Mouse (Mus musculus) hindbrain, embryonic 13.5 days (tissue): ENCODE measurements around the gene Gm2163. TPM values are rescaled to one million over a fixed set of nuclear protein-coding genes. Genes with fewer than 3 reads are reported as not detected.
"Not testable (repeated sequence)": the region's sequence is repeated elsewhere in the genome, so short reads cannot be mapped to it uniquely, and the experiment has no call there.

Source experiments
- ATAC-seq: fragments of 200-750 bp; cut with Nextera tagmentation; 2 replicates; pipeline ENCODE4 v1.8.0; 2017; ENCODE audit warnings: moderate TSS enrichment; ENCODE audit not compliant: low FRiP score
- H3K27ac ChIP-seq: fragments of 300-500 bp; sonication (generic); 2 replicates; pipeline ENCODE4 v1.5.1; 2015; ENCODE audit warnings: inconsistent platforms, mild to moderate bottlenecking, moderate library complexity
- H3K27me3 ChIP-seq: fragments of 300-500 bp; sonication (generic); 2 replicates; pipeline ENCODE4 v1.6.1; 2015; ENCODE audit warnings: mild to moderate bottlenecking, inconsistent platforms
- H3K36me3 ChIP-seq: fragments of 300-500 bp; sonication (generic); 2 replicates; pipeline ENCODE4 v1.6.1; 2015; ENCODE audit warnings: mild to moderate bottlenecking, inconsistent platforms
- H3K4me1 ChIP-seq: fragments of 300-500 bp; sonication (generic); replicated peaks from 2 replicates; pipeline ENCODE4 v1.6.1; 2015; ENCODE audit warnings: inconsistent platforms
- H3K4me2 ChIP-seq: fragments of 300-500 bp; sonication (generic); 2 replicates; pipeline ENCODE4 v1.6.1; 2015; ENCODE audit warnings: inconsistent platforms, mild to moderate bottlenecking, moderate library complexity
- H3K4me3 ChIP-seq: fragments of 300-500 bp; sonication (generic); 2 replicates; pipeline ENCODE4 v1.5.1; 2015; ENCODE audit warnings: mild to moderate bottlenecking, inconsistent platforms
- H3K9ac ChIP-seq: fragments of 300-500 bp; sonication (generic); 2 replicates; pipeline ENCODE4 v1.6.1; 2015; ENCODE audit warnings: mild to moderate bottlenecking, inconsistent platforms
- H3K9me3 ChIP-seq: fragments of 300-500 bp; sonication (generic); 2 replicates; pipeline ENCODE4 v1.6.1; 2016; ENCODE audit warnings: inconsistent platforms
- WGBS: fragments of 180-500 bp; shearing (Covaris S2); methylation state at CpG from one replicate; pipeline ENCODE4 v1.1.7; 2015; 5-methylcytosine and 5-hydroxymethylcytosine counted together
- polyA plus RNA-seq: library from polyadenylated mRNA; unstranded; fragments of >200 nt; fragmentation: Nextera tagmentation; extraction: Ambion mirVana; gene quantifications from 2 replicates; pipeline ENCODE4 v1.2.1, GENCODE M21; 2015

Gm2163 gene
- polyA plus RNA-seq, result 0.08 and 0.23 TPM in 2 replicates

DNA sequence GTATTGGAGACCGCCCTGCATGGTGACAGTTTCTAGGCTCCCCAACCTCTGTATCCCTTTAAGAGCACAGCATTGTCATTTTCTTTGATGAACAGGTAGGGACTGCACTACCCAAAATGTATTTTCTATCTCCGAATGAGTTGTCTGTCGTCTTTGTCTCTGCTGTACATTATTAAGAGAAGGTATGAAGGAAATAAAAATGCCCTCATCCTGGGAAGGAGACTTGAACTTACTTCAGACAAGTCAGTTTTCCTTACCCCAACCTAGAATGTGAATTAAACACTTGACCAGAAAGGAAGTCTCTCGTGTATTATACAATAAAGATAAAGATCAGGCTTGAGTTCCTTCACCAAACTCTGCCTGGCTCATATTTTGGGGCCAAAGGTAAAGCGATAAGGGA is at the start of gene Gm2163:
TSS of gene Gm2163 (plus strand) at position 301 of the 400 bp plus-strand sequence.
- not testable (repeated sequence) for H3K9ac ChIP-seq, H3K9me3 ChIP-seq, H3K36me3 ChIP-seq, ATAC-seq, H3K4me1 ChIP-seq, H3K4me2 ChIP-seq, H3K27ac ChIP-seq, H3K27me3 ChIP-seq, H3K4me3 ChIP-seq
- WGBS, result no CpG with 5 or more reads among the region's 5 CpGs

DNA sequence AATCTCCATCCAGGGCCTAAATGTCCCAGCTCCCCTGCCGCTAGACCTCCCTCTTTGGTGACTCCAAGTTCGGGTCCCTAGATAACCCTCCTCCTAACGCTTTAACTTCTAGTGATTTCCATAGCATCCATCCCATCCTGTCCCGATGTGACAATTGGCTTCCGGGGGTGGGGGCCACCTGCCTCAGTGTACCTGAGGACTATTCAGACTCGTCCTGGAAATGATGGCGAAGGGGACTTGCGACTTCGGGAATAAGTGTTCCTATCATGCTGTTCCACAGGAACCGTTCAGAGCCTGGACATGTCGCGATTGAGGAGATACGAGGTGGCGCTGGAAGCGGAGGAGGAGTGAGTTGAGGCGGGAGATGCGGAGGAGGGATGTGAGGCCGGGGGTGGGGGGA is 27.5 kb upstream of the Gm2163 start, which contains the start of gene Gm21586:
TSS of gene Gm21586 (plus strand) at position 301 of the 400 bp plus-strand sequence.
- not testable (repeated sequence) for H3K36me3 ChIP-seq, H3K27ac ChIP-seq, H3K27me3 ChIP-seq, H3K4me2 ChIP-seq, H3K4me3 ChIP-seq, ATAC-seq, H3K9ac ChIP-seq, H3K9me3 ChIP-seq, H3K4me1 ChIP-seq
- no CpG with 5 or more reads among the region's 18 CpGs for WGBS

GRCm38 (mm10) chr4:42528075-42528474 is 61.5 kb downstream of the Gm2163 start, which contains the start of gene Fam205a2:
Gene Fam205a2, minus strand, starts transcription at chr4:42528175.
- H3K4me2 ChIP-seq, H3K27me3 ChIP-seq, H3K27ac ChIP-seq, ATAC-seq, H3K9ac ChIP-seq, H3K36me3 ChIP-seq, H3K4me1 ChIP-seq, H3K9me3 ChIP-seq, H3K4me3 ChIP-seq: not testable (repeated sequence)
- WGBS, result no CpG with 5 or more reads among the region's 1 CpGs

GRCm38 (mm10) chr4:42611895-42612294 is 145.3 kb downstream of the Gm2163 start, which contains the start of gene Gm10591:
Gene Gm10591, plus strand, starts transcription at chr4:42612195.
- H3K27ac ChIP-seq, ATAC-seq, H3K36me3 ChIP-seq, H3K4me3 ChIP-seq, H3K9ac ChIP-seq, H3K27me3 ChIP-seq, H3K9me3 ChIP-seq, H3K4me2 ChIP-seq, H3K4me1 ChIP-seq: not testable (repeated sequence)
- no CpG with 5 or more reads among the region's 5 CpGs for WGBS

DNA sequence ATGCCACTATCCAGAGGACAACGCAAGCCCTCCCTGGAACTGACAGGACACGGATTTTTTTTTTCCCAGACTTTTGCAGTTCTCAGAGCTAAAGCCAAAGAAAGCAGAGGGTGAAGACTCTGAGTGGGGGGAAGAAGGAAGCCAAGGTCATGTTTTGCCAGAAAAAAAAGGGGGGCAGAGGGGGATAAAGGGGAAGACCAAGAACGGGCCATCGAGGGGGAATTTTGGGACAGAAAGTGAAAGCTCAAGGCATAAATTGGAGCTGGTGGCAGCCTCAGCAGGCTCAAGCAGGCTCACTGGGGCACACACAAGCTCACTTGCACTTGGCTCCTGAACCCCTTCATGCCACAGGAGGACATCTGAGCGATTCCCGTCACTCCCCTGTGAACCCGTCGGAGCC is 162.9 kb downstream of the Gm2163 start, which contains the start of gene Gm2564:
TSS of gene Gm2564 (plus strand) at position 301 of the 400 bp plus-strand sequence.
- H3K4me2 ChIP-seq, H3K4me3 ChIP-seq, H3K27me3 ChIP-seq, ATAC-seq, H3K9me3 ChIP-seq, H3K4me1 ChIP-seq, H3K27ac ChIP-seq, H3K36me3 ChIP-seq, H3K9ac ChIP-seq: not testable (repeated sequence)
- no CpG with 5 or more reads among the region's 8 CpGs for WGBS

Other genes with a start within 250 kb of the Gm2163 start
- not detected in 2 replicates for gene Gm10600, start 226.1 kb upstream of the Gm2163 start, polyA plus RNA-seq
- gene Ccl21b, start 211.0 kb upstream of the Gm2163 start, polyA plus RNA-seq, result not detected in 2 replicates
- not detected in 2 replicates for gene Gm21953, start 172.5 kb upstream of the Gm2163 start, polyA plus RNA-seq
- gene Fam205a3, start 148.4 kb upstream of the Gm2163 start, polyA plus RNA-seq, result not detected in 2 replicates
- not detected in 2 replicates for gene Gm21586, start 27.4 kb upstream of the Gm2163 start, polyA plus RNA-seq
- not detected in 2 replicates for gene Fam205a2, start 61.4 kb downstream of the Gm2163 start, polyA plus RNA-seq
- gene Gm10591, start 145.4 kb downstream of the Gm2163 start, polyA plus RNA-seq, result not detected in 2 replicates
- gene Gm2564, start 163.0 kb downstream of the Gm2163 start, polyA plus RNA-seq, result not detected in 2 replicates
- gene Ccl27b, start 188.5 kb downstream of the Gm2163 start, polyA plus RNA-seq, result not detected in 2 replicates
- not detected in 2 replicates for gene Il11ra2, start 195.1 kb downstream of the Gm2163 start, polyA plus RNA-seq